Mouse (Mus musculus) CH12.LX (cell line): ENCODE results near the gene Bves. TPM values are rescaled to one million over a fixed set of nuclear protein-coding genes. Genes with fewer than 3 reads are reported as not detected.

Experiments
- DNase-seq: peaks from one replicate; pipeline ENCODE4 v3.0.0-alpha.2; 2013; ENCODE audit errors: extremely low read depth
- H3K27ac ChIP-seq: 2 replicates; pipeline ENCODE4 v1.5.1; 2012; ENCODE audit warnings: low read depth, mild to moderate bottlenecking, control low read depth, moderate library complexity; ENCODE audit not compliant: insufficient read depth
- H3K27me3 ChIP-seq: replicated peaks from 2 replicates; pipeline ENCODE3; 2012; ENCODE audit warnings: inconsistent platforms
- H3K36me3 ChIP-seq, 2 experiments: replicated peaks in 1 of 2; 2 replicates each; pipeline versions ENCODE3 to v1.6.1; 2012; ENCODE audit warnings: inconsistent platforms in 1 of 2, low read length in 1 of 2, mild to moderate bottlenecking in 1 of 2, mixed read lengths in 1 of 2, moderate library complexity in 1 of 2; ENCODE audit not compliant: control insufficient read depth in 1 of 2, insufficient read depth in 1 of 2
- H3K4me1 ChIP-seq, 2 experiments: 2 replicates each; pipeline ENCODE4 v1.6.1; 2012; ENCODE audit warnings: inconsistent platforms in 1 of 2, moderate library complexity in 1 of 2; ENCODE audit not compliant: insufficient read depth in 2 of 2, control insufficient read depth in 1 of 2
- H3K4me2 ChIP-seq: 2 replicates; pipeline ENCODE4 v1.6.1; 2012; ENCODE audit warnings: low read depth, mild to moderate bottlenecking, control low read depth; ENCODE audit not compliant: poor library complexity, insufficient read depth, severe bottlenecking
- H3K4me3 ChIP-seq, 3 experiments: fragments of 150-350 bp in 1 of 3; sonication (generic) in 1 of 3; replicated peaks in 1 of 3; 2 replicates each; pipeline versions ENCODE3 to v1.5.1; 2011 to 2012; ENCODE audit warnings: low read depth in 2 of 3, low read length in 2 of 3, mild to moderate bottlenecking in 2 of 3, moderate library complexity in 2 of 3, control low read depth in 1 of 3, improper control_type of control experiment in 1 of 3, inconsistent platforms in 1 of 3, mixed read lengths in 1 of 3; ENCODE audit not compliant: poor library complexity in 1 of 3
- H3K79me2 ChIP-seq: replicated peaks from 2 replicates; pipeline ENCODE4 v1.6.1; 2012; ENCODE audit warnings: mild to moderate bottlenecking, moderate library complexity; ENCODE audit not compliant: control insufficient read depth, poor library complexity, insufficient read depth, severe bottlenecking; ENCODE audit errors: extremely low read depth
- H3K9ac ChIP-seq: 2 replicates; pipeline ENCODE4 v1.6.1; 2012; ENCODE audit warnings: low read depth, mild to moderate bottlenecking, control low read depth, moderate library complexity; ENCODE audit not compliant: insufficient read depth
- H3K9me3 ChIP-seq: replicated peaks from 2 replicates; pipeline ENCODE3; 2012; ENCODE audit warnings: low read length, inconsistent platforms, mixed read lengths
- CTCF ChIP-seq, 2 experiments: IDR thresholded peaks in 1 of 2; conservative IDR thresholded peaks in 1 of 2; 2 replicates each; pipeline ENCODE4 v1.5.1; 2011 to 2012; ENCODE audit warnings: low read depth in 2 of 2, low read length in 2 of 2, improper control_type of control experiment in 1 of 2, inconsistent platforms in 1 of 2, mild to moderate bottlenecking in 1 of 2, moderate library complexity in 1 of 2
- GABPA ChIP-seq: IDR thresholded peaks from 2 replicates; pipeline ENCODE4 v1.6.1; 2012; ENCODE audit warnings: low read depth, low read length, improper control_type of control experiment, inconsistent platforms; ENCODE audit not compliant: insufficient replicate concordance
- HCFC1 ChIP-seq: IDR thresholded peaks from 2 replicates; pipeline ENCODE4 v1.6.1; 2012; ENCODE audit warnings: low read depth, mild to moderate bottlenecking, inconsistent platforms, low read length, improper control_type of control experiment
- IRF4 ChIP-seq: IDR thresholded peaks from 2 replicates; pipeline ENCODE4 v1.6.1; 2014; ENCODE audit warnings: low read depth, mild to moderate bottlenecking, inconsistent platforms, low read length, improper control_type of control experiment
- MAX ChIP-seq: IDR thresholded peaks from 2 replicates; pipeline ENCODE4 v1.6.1; 2011; ENCODE audit warnings: low read length, improper control_type of control experiment
- MAZ ChIP-seq: IDR thresholded peaks from 2 replicates; pipeline ENCODE4 v1.6.1; 2012; ENCODE audit warnings: low read depth, mild to moderate bottlenecking, inconsistent platforms, low read length, improper control_type of control experiment, moderate library complexity
- MXI1 ChIP-seq: IDR thresholded peaks from 2 replicates; pipeline ENCODE4 v1.6.1; 2011; ENCODE audit warnings: mild to moderate bottlenecking, low read depth, low read length, improper control_type of control experiment
- PAX5 ChIP-seq: IDR thresholded peaks from 2 replicates; pipeline ENCODE4 v1.6.1; 2012; ENCODE audit warnings: low read length, inconsistent platforms, mixed read lengths
- POLR2AphosphoS2 ChIP-seq: IDR thresholded peaks from 2 replicates; pipeline ENCODE4 v1.6.1; 2011; ENCODE audit warnings: low read depth, low read length, improper control_type of control experiment
- RAD21 ChIP-seq: IDR thresholded peaks from 2 replicates; pipeline ENCODE4 v1.6.1; 2011; ENCODE audit warnings: low read depth, mild to moderate bottlenecking, low read length, improper control_type of control experiment, moderate library complexity
- RCOR1 ChIP-seq: conservative IDR thresholded peaks from 2 replicates; pipeline ENCODE4 v1.6.1; 2012; ENCODE audit warnings: low read depth, mild to moderate bottlenecking, inconsistent platforms, low read length, improper control_type of control experiment
- SMC3 ChIP-seq: IDR thresholded peaks from 2 replicates; pipeline ENCODE4 v1.6.1; 2011; ENCODE audit warnings: low read depth, low read length, improper control_type of control experiment
- TBP ChIP-seq: conservative IDR thresholded peaks from 2 replicates; pipeline ENCODE4 v1.6.1; 2011; ENCODE audit warnings: low read depth, low read length, improper control_type of control experiment
- TCF12 ChIP-seq: IDR thresholded peaks from 2 replicates; pipeline ENCODE4 v1.6.1; 2014; ENCODE audit warnings: low read depth, mild to moderate bottlenecking, inconsistent platforms, low read length, improper control_type of control experiment
- USF2 ChIP-seq: conservative IDR thresholded peaks from 2 replicates; pipeline ENCODE4 v1.6.1; 2011; ENCODE audit warnings: low read depth, low read length, improper control_type of control experiment
- ZC3H11A ChIP-seq: IDR thresholded peaks from 2 replicates; pipeline ENCODE4 v1.6.1; 2012; ENCODE audit warnings: low read depth, mild to moderate bottlenecking, inconsistent platforms, low read length, improper control_type of control experiment
- ZMIZ1 ChIP-seq: IDR thresholded peaks from 2 replicates; pipeline ENCODE4 v1.6.1; 2012; ENCODE audit warnings: low read depth, mild to moderate bottlenecking, inconsistent platforms, low read length, improper control_type of control experiment
- ZNF384 ChIP-seq: IDR thresholded peaks from 2 replicates; pipeline ENCODE4 v1.6.1; 2012; ENCODE audit warnings: low read depth, low read length, improper control_type of control experiment, inconsistent platforms
- dilution Hi-C: fragments of 300-500 bp; cut with MboI; formaldehyde crosslinking; loops from 2 replicates; pipeline ENCODE4 v1.14.3; 2020; ENCODE audit warnings: low sequenced_read_pairs; ENCODE audit not compliant: extremely low pct_unique_long_range_greater_than_20kb, extremely low pct_ligation_motif_present
- in situ Hi-C: fragments of 300-500 bp; cut with MboI; formaldehyde crosslinking; loops from 3 replicates; pipeline ENCODE4 v1.14.3; 2019; ENCODE audit warnings: low sequenced_read_pairs, low pct_ligation_motif_present, low pct_unique_long_range_greater_than_20kb, mixed read lengths
- polyA plus RNA-seq: library from polyadenylated mRNA; unstranded; fragments of >175 nt; gene quantifications from 2 replicates; pipeline ENCODE4 v1.2.1, GENCODE M21; 2012; ENCODE audit warnings: low read depth; ENCODE audit not compliant: insufficient read length
- total RNA-seq, 2 experiments: library from RNA; depleted of rRNA; stranded (reverse); fragments of 300-350 nt in 1 of 2; fragments of >200 nt in 1 of 2; gene quantifications; 2 replicates each; pipeline ENCODE4 v1.2.3; 2012 to 2014

Gene Bves
- total and polyA plus RNA-seq, 3 experiments: not detected

- Histone ChIP-seq H3K79me2 (no peaks in the 10 kb centered on the region), H3K9ac (no peak overlapping the region)
- TF ChIP-seq ZMIZ1: no peak
- TF ChIP-seq, all 38 proteins: peak for 0
- DNase-seq: no peak
- Histone ChIP-seq H3K4me3 (no peak overlapping the region), H3K9me3 (no peaks in the 10 kb centered on the region), H3K4me2 (no peak overlapping the region), H3K4me1 (0 out of 4 replicates have a peak, but pooled peaks cover 0 to 2% of the 10 kb centered on the region in 2 experiments), H3K27me3 (no peaks in the 10 kb centered on the region), H3K36me3 (no peaks in the 10 kb centered on the region), H3K27ac (no peak overlapping the region)
- in situ Hi-C loops: no loop called here
- dilution Hi-C loops: no loop called here
Observed at GRCm38 (mm10) chr10:45311624-45312023, 23.9 kb upstream of the Bves start.

GRCm38 (mm10) chr10:45314865-45315264, 20.7 kb upstream of the Bves start:
- H3K4me2 ChIP-seq: no peak overlapping the region
- in situ Hi-C loops: no loop called here

GRCm38 (mm10) chr10:45318922-45319321, 16.6 kb upstream of the Bves start:
- Histone ChIP-seq H3K27me3 (no peaks in the 10 kb centered on the region), H3K79me2 (no peaks in the 10 kb centered on the region), H3K9ac (no peak overlapping the region), H3K4me3 (no peak overlapping the region), H3K27ac (no peak overlapping the region), H3K4me1 (no peaks in the 10 kb centered on the region), H3K4me2 (no peak overlapping the region), H3K9me3 (no peaks in the 10 kb centered on the region), H3K36me3 (no peaks in the 10 kb centered on the region)
- TF ChIP-seq TBP (no peak), CTCF (conservative IDR thresholded peaks at IDR 0.05 in 1 of 2, IDR thresholded peaks at IDR 0.05 in 1 of 2; ENCODE audit: low read depth in 2 of 2, low read length in 2 of 2) (no peak), ZMIZ1 (no peak), MAZ (no peak), POLR2AphosphoS2 (no peak), GABPA (no peak), ZC3H11A (no peak), SMC3 (no peak), IRF4 (no peak), PAX5 (no peak), HCFC1 (no peak), RAD21 (no peak), ZNF384 (no peak)
- dilution Hi-C loops: no loop called here
- in situ Hi-C loops: no loop called here
- DNase-seq: no peak

More at GRCm38 (mm10) chr10:45314865-45315264, 20.7 kb upstream of the Bves start:
- Histone ChIP-seq H3K9ac (no peak overlapping the region), H3K9me3 (no peaks in the 10 kb centered on the region), H3K27ac (no peak overlapping the region), H3K36me3 (no peaks in the 10 kb centered on the region), H3K4me3 (no peak overlapping the region), H3K27me3 (no peaks in the 10 kb centered on the region), H3K79me2 (no peaks in the 10 kb centered on the region)
- dilution Hi-C loops: no loop called here
- DNase-seq: no peak
- TF ChIP-seq CTCF (conservative IDR thresholded peaks at IDR 0.05 in 1 of 2, IDR thresholded peaks at IDR 0.05 in 1 of 2; ENCODE audit: low read depth in 2 of 2, low read length in 2 of 2): no peak
- TF ChIP-seq MAX: no peak
- no peak for TF ChIP-seq TBP
- no peak for TF ChIP-seq USF2
- TF ChIP-seq GABPA: no peak
- TF ChIP-seq TCF12: no peak
- TF ChIP-seq RCOR1: no peak
- TF ChIP-seq MXI1: no peak
- TF ChIP-seq HCFC1: no peak
- TF ChIP-seq, all 38 proteins: peak for 0
- 0 out of 4 replicates have a peak, but pooled peaks cover 0 to 2% of the 10 kb centered on the region in 2 experiments for H3K4me1 ChIP-seq
